Mouse (Mus musculus): Measurements from ENCODE around the gene 7530416G11Rik. TPM values are rescaled to one million over a fixed set of nuclear protein-coding genes. Genes with fewer than 3 reads are reported as not detected.

Gene 7530416G11Rik
- total and polyA plus RNA-seq, 2 experiments = not detected

DNA sequence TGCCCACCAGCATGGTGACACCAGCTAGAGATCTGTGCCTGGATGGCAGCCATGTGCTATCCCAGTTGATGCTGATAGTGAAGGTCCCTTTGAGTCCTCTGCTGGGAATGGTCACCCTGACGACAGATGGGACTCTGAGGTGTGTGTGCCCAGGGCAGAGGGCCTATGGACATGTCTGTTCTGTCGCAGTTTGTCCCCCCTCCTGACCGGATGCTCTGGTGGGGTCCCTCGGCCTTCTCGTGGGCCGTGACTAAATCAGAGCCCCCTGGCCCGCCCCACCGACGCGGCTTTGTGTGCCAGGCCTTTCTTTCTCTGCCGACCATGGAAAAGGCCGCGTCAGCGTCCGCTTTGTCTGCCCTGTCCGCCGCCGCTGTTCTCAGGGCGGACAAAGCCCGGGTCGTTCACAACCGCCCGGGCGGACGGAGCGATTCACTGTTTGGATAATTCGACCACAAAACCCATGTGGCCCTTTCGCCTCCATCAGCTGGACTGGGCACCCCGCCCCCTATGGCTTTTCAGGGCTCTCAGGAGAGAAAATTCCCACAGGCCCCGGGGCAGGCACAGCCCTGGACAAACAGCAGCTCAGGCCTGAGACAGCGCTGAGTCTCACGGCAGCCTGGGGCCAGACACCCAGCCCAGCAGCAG lies 4.5 kb upstream of the 7530416G11Rik start:
- H3K9ac ChIP-seq (ENCODE audit: low read depth, low read length) = no peak overlapping the region
- no peak for DNase-seq (ENCODE audit: extremely low read depth, low read depth, low spot score)
- 84% methylated on average over 32 of the region's 32 CpGs for WGBS
- H3K4me3 ChIP-seq (ENCODE audit: insufficient read depth, low read depth, low read length) = no peak overlapping the region
- no peak for TF ChIP-seq CTCF (IDR thresholded peaks at IDR 0.05; ENCODE audit: low read depth, low read length)
- no peak for TF ChIP-seq POLR2A (IDR thresholded peaks at IDR 0.05; ENCODE audit: extremely low read depth, insufficient read depth, low read length)
- no peaks in the 10 kb centered on the region for H3K79me2 ChIP-seq (ENCODE audit: control insufficient read depth, insufficient read depth, low read length)
- H3K36me3 ChIP-seq (ENCODE audit: control insufficient read depth, insufficient read depth, low read length) = no peaks in the 10 kb centered on the region
- no peak overlapping the region for H3K27ac ChIP-seq (replicated peaks; ENCODE audit: insufficient read depth, low read depth, low read length)
- no peaks in the 10 kb centered on the region for H3K27me3 ChIP-seq (ENCODE audit: control insufficient read depth, insufficient read depth, low read length)
- H3K4me1 ChIP-seq (ENCODE audit: control insufficient read depth, insufficient read depth, low read length) = no peaks in the 10 kb centered on the region

DNA sequence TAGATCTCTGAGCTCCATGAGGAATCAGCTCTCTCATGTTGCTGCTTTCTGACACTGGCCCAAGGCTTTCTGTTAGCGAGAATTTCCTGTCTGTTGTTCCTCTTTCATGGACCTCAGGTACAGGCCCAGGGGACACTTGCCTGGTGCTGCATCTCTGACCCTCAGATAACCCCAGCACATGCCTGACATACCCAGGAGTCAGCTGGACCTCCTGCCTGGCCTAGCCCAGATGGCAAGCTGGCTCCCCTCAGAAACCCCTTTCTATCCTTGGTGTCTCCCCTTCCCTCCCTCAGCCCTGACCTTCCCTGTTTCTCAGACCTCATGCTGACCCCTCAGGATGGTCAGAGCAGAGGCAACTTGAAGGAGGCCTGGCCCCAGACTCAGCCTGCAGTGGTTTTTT lies 3.7 kb upstream of the 7530416G11Rik start:
- WGBS = 68% methylated on average over 1 of the region's 1 CpGs
- no peaks in the 10 kb centered on the region for H3K79me2 ChIP-seq (ENCODE audit: control insufficient read depth, insufficient read depth, low read length)
- no peaks in the 10 kb centered on the region for H3K27me3 ChIP-seq (ENCODE audit: control insufficient read depth, insufficient read depth, low read length)

DNA sequence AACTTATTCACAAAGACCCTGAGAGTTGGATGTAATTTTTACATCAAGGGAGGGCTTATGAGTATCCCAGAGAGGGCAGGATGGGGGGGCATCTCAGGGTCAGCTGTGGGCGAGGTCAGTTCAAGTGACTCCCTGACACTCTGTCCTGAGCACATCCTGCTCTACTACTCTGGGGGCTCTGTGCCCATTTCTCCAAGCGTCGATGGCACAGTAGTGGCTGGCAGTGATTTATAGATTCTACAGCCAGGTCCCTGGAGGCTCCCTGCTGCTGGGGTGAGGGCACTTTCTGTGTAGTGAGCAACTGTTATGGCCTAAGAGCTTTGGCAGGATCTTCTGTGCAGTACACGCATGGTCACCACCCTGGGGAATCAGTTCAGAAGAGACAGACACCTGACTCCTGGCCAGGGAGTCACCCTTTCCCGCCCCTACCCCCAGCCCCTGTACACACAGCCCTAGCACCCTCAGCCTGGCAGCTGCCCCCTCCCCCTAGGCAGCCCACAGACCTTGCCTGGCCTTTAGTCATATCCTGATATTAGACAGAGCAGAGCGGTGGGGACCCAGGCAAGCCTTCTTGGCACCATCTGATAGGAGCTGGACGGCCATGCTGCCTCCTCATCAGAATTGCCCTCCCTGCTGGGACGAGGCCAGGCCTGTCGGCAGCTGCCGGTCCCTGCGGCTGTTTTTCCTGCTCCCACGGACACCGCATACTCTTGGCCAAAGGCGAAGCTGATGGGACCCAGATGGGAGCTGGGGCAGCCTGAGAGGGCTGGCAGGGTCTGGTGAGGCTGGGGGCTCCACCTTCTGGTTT lies 2.3 kb upstream of the 7530416G11Rik start:
- H3K4me1 ChIP-seq (ENCODE audit: control insufficient read depth, insufficient read depth, low read length) = no peaks in the 10 kb centered on the region
- no peak for DNase-seq (ENCODE audit: extremely low read depth, low read depth, low spot score)
- TF ChIP-seq CTCF (IDR thresholded peaks at IDR 0.05; ENCODE audit: low read depth, low read length) = no peak
- no peak for TF ChIP-seq POLR2A (IDR thresholded peaks at IDR 0.05; ENCODE audit: extremely low read depth, insufficient read depth, low read length)
- H3K79me2 ChIP-seq (ENCODE audit: control insufficient read depth, insufficient read depth, low read length) = no peaks in the 10 kb centered on the region
- no peak overlapping the region for H3K9ac ChIP-seq (ENCODE audit: low read depth, low read length)
- 82% methylated on average over 14 of the region's 14 CpGs for WGBS
- no peak overlapping the region for H3K4me3 ChIP-seq (ENCODE audit: insufficient read depth, low read depth, low read length)
- no peaks in the 10 kb centered on the region for H3K36me3 ChIP-seq (ENCODE audit: control insufficient read depth, insufficient read depth, low read length)
- H3K27me3 ChIP-seq (ENCODE audit: control insufficient read depth, insufficient read depth, low read length) = no peaks in the 10 kb centered on the region
- H3K27ac ChIP-seq (replicated peaks; ENCODE audit: insufficient read depth, low read depth, low read length) = no peak overlapping the region

More for the DNA sequence above, 3.7 kb upstream of the 7530416G11Rik start:
- no peak overlapping the region for H3K9ac ChIP-seq (ENCODE audit: low read depth, low read length)
- H3K27ac ChIP-seq (replicated peaks; ENCODE audit: insufficient read depth, low read depth, low read length) = no peak overlapping the region
- no peak overlapping the region for H3K4me3 ChIP-seq (ENCODE audit: insufficient read depth, low read depth, low read length)
- no peaks in the 10 kb centered on the region for H3K36me3 ChIP-seq (ENCODE audit: control insufficient read depth, insufficient read depth, low read length)
- H3K4me1 ChIP-seq (ENCODE audit: control insufficient read depth, insufficient read depth, low read length) = no peaks in the 10 kb centered on the region
- no peak for TF ChIP-seq POLR2A (IDR thresholded peaks at IDR 0.05; ENCODE audit: extremely low read depth, insufficient read depth, low read length)
- TF ChIP-seq CTCF (IDR thresholded peaks at IDR 0.05; ENCODE audit: low read depth, low read length) = no peak
- DNase-seq (ENCODE audit: extremely low read depth, low read depth, low spot score) = no peak

DNA sequence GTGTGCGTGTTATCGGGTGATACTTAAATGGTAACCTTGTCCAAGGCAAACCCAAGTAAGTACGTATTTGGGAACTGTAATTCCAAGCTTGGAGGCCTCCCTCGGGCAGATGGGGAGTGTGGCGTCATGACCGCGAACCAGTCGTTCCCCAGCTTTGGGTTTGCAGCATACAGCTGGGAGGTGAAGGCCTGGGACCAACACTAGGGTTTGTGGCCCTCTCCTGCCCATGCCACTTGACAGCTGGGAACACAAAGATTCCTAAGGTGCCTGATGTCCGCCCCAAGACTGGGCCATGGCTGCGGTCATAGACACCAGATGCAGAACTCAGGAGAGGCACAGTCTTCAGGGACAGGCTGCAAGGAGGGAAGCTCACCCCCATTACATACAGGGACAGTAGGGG lies 2.8 kb downstream of the 7530416G11Rik start:
- Histone ChIP-seq H3K4me1 (ENCODE audit: control insufficient read depth, insufficient read depth, low read length) (no peaks in the 10 kb centered on the region), H3K36me3 (ENCODE audit: control insufficient read depth, insufficient read depth, low read length) (no peaks in the 10 kb centered on the region), H3K79me2 (ENCODE audit: control insufficient read depth, insufficient read depth, low read length) (no peaks in the 10 kb centered on the region), H3K4me3 (ENCODE audit: insufficient read depth, low read depth, low read length) (no peak overlapping the region), H3K27ac (replicated peaks; ENCODE audit: insufficient read depth, low read depth, low read length) (no peak overlapping the region), H3K9ac (ENCODE audit: low read depth, low read length) (no peak overlapping the region), H3K27me3 (ENCODE audit: control insufficient read depth, insufficient read depth, low read length) (no peaks in the 10 kb centered on the region)
- no peak for TF ChIP-seq POLR2A (IDR thresholded peaks at IDR 0.05; ENCODE audit: extremely low read depth, insufficient read depth, low read length)
- no peak for TF ChIP-seq CTCF (IDR thresholded peaks at IDR 0.05; ENCODE audit: low read depth, low read length)
- DNase-seq (ENCODE audit: extremely low read depth, low read depth, low spot score) = no peak
- 91% methylated on average over 10 of the region's 10 CpGs for WGBS

DNA sequence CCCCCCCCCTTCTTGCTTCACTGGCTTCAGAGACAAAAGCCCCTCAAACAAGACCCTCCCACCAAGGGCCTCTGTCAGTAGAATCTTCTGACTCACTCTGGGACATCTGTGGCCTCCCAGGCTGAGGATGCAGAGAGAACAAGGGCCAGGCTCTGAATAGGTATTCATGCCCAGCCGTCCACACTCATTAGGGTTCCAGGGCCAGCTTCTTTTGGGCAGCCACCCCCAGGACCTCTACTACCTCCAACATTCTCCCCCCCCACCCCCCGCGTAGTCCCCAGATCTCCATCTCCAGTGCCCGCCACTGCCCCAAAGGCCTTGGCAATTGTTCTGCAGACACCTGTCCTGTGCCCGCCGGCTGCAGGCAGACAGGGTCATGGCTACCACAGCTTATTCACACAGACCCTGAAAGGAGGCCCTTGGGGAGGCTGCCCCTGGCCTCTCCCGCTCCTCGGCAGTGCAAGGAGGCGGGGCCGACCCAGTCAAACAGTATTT lies 5.0 kb downstream of the 7530416G11Rik start:
- Histone ChIP-seq H3K9ac (ENCODE audit: low read depth, low read length) (no peak overlapping the region), H3K4me3 (ENCODE audit: insufficient read depth, low read depth, low read length) (no peak overlapping the region), H3K4me1 (ENCODE audit: control insufficient read depth, insufficient read depth, low read length) (no peaks in the 10 kb centered on the region), H3K27ac (replicated peaks; ENCODE audit: insufficient read depth, low read depth, low read length) (no peak overlapping the region), H3K27me3 (ENCODE audit: control insufficient read depth, insufficient read depth, low read length) (no peaks in the 10 kb centered on the region), H3K79me2 (ENCODE audit: control insufficient read depth, insufficient read depth, low read length) (no peaks in the 10 kb centered on the region), H3K36me3 (ENCODE audit: control insufficient read depth, insufficient read depth, low read length) (no peaks in the 10 kb centered on the region)
- TF ChIP-seq POLR2A (IDR thresholded peaks at IDR 0.05; ENCODE audit: extremely low read depth, insufficient read depth, low read length) (no peak), CTCF (IDR thresholded peaks at IDR 0.05; ENCODE audit: low read depth, low read length) (no peak)
- 68% methylated on average over 10 of the region's 10 CpGs for WGBS
- DNase-seq (ENCODE audit: extremely low read depth, low read depth, low spot score) = no peak

All from liver, adult 2 months (tissue).